Mouse (Mus musculus) kidney, embryonic 14.5 days (tissue): ENCODE measurements around the gene Gas7. TPM values are rescaled to one million over a fixed set of nuclear protein-coding genes. Genes with fewer than 3 reads are reported as not detected.

Experiments
- ATAC-seq: fragments of 200-750 bp; cut with Nextera tagmentation; 2 replicates; pipeline ENCODE4 v1.8.0; 2017; ENCODE audit warnings: moderate number of reproducible peaks, mild to moderate bottlenecking, moderate TSS enrichment, moderate library complexity; ENCODE audit not compliant: low FRiP score, low TSS enrichment
- H3K27ac ChIP-seq: fragments of 300-500 bp; sonication (generic); 2 replicates; pipeline ENCODE4 v1.5.1; 2014; ENCODE audit warnings: low read depth, mild to moderate bottlenecking, low read length, moderate library complexity, mixed read lengths
- H3K27me3 ChIP-seq: fragments of 300-500 bp; sonication (generic); 2 replicates; pipeline ENCODE4 v1.6.1; 2014; ENCODE audit warnings: mild to moderate bottlenecking, low read length; ENCODE audit not compliant: control insufficient read depth, insufficient read depth
- H3K36me3 ChIP-seq: fragments of 300-500 bp; sonication (generic); 2 replicates; pipeline ENCODE4 v1.6.1; 2014; ENCODE audit warnings: low read length, mixed read lengths; ENCODE audit not compliant: control insufficient read depth, insufficient read depth
- H3K4me1 ChIP-seq: fragments of 300-500 bp; sonication (generic); 2 replicates; pipeline ENCODE4 v1.6.1; 2014; ENCODE audit warnings: low read length, mixed read lengths; ENCODE audit not compliant: control insufficient read depth, insufficient read depth
- H3K4me2 ChIP-seq: fragments of 300-500 bp; sonication (generic); replicated peaks from 2 replicates; pipeline ENCODE4 v1.6.1; 2014; ENCODE audit warnings: low read depth, mild to moderate bottlenecking, low read length
- H3K4me3 ChIP-seq: fragments of 300-500 bp; sonication (generic); 2 replicates; pipeline ENCODE4 v1.5.1; 2014; ENCODE audit warnings: mild to moderate bottlenecking, low read length
- H3K9ac ChIP-seq: fragments of 300-500 bp; sonication (generic); 2 replicates; pipeline ENCODE4 v1.6.1; 2014; ENCODE audit warnings: low read depth, mild to moderate bottlenecking, low read length, moderate library complexity
- H3K9me3 ChIP-seq: fragments of 300-500 bp; sonication (generic); 2 replicates; pipeline ENCODE4 v1.6.1; 2016; ENCODE audit warnings: low read length; ENCODE audit not compliant: control insufficient read depth
- WGBS: fragments of 180-500 bp; shearing (Covaris S2); extraction: QIAGEN DNeasy Blood & Tissue Kit; methylation state at CpG from one replicate; pipeline ENCODE4 v1.1.7; 2014; 5-methylcytosine and 5-hydroxymethylcytosine counted together
- polyA plus RNA-seq: library from polyadenylated mRNA; unstranded; fragments of >200 nt; fragmentation: Nextera tagmentation; extraction: Ambion mirVana; gene quantifications from 2 replicates; pipeline ENCODE4 v1.2.1, GENCODE M21; 2014

The Gas7 gene
- polyA plus RNA-seq, 1 experiment from 2014 or later = 8.3 TPM

DNA sequence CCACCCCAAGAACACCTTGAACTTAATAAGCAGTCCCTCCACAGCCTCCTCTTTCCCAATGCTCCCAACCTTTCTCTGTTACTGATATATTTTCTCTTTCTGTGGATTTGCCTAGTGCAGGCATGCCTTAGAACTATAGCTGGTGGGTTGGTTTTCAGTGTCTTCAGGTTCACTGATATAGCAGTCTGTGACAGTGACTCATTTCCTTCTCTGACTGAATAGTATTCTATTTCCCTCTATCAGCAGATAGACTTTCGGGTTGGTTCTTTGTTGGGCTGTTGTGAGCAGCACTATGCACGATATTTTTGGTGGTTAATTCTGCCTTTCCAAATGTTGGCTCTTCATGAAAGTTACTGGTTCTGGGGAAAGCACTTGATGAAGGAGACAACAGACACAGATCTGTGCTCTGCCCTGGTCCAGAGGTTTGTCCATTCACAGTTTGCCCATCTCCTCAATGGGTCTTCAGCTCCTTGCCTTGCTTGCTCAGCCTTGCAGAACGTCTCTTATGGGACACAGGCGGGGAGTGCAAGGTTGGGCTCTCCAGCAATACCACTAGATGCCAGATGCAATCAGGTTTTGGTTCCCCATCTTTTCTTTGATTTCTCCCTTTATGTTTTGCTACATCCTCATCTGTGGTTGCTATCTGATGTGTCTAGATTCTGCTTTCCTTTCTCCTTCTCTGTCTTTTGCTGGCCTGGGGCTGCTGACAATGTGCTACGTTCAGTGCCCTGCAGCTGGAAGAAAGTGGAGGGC lies 25.1 kb downstream of the Gas7 start:
- Histone ChIP-seq H3K9me3 (no peaks in the 10 kb centered on the region), H3K27me3 (no peaks in the 10 kb centered on the region), H3K4me1 (no peaks in the 10 kb centered on the region), H3K4me3 (no peak overlapping the region), H3K4me2 (no peak overlapping the region), H3K36me3 (no peaks in the 10 kb centered on the region), H3K27ac (no peak overlapping the region), H3K9ac (no peak overlapping the region)
- WGBS = 80% methylated on average over 5 of the region's 5 CpGs
- no peak for ATAC-seq

DNA sequence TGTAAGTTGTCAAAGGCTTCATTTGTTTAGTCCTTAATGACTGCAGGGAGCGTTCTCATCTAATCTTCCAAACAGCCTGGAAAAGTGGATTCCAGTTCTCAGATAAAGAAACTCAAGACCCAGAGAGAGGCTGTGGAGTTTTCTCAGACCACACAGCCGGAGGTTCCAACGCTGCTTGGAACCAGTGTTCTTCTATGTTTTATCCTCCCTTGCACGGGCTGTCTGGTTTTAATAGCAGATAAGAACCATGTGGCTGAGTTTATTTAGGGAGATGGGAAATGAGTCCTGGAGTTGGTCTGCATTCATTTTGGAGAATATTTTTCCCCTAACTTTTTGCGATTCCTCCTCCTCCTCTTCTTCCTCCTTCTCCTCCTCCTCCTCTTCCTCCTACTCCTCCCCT lies 26.5 kb downstream of the Gas7 start:
- Histone ChIP-seq H3K36me3 (no peaks in the 10 kb centered on the region), H3K4me2 (no peak overlapping the region), H3K4me3 (no peak overlapping the region), H3K27me3 (no peaks in the 10 kb centered on the region), H3K9ac (no peak overlapping the region), H3K27ac (no peak overlapping the region), H3K4me1 (no peaks in the 10 kb centered on the region), H3K9me3 (no peaks in the 10 kb centered on the region)
- ATAC-seq = no peak
- WGBS = 47% methylated on average over 5 of the region's 5 CpGs

DNA sequence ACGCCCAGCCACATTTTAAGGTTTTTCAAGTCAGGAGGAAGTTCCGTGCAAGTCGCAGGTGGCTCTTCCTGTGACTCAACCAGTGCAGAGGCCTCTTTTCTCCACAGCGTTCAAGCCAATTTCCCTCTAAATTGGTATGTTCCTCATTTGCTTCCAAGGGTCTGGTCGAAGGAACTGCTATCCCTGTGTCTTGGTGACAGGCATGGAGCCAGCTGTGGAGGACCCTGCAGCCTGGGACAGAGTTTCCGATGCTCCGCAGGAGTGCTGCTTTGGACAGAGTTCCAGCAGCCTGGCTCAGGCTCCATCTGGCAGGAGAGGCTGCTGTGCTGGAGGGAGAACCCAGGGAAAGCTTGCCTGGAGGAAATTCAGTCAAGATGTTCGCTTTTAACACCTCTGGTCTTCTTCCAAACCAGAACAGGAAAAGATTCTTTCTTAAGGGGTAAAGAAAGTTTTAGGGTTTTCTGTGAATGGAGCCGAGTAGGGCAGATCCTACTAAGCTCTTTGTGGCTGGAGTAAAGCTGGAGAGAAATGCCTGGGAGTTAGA lies 27.1 kb downstream of the Gas7 start:
- Histone ChIP-seq H3K4me1 (no peaks in the 10 kb centered on the region), H3K4me3 (no peak overlapping the region), H3K27ac (no peak overlapping the region), H3K9ac (no peak overlapping the region), H3K27me3 (no peaks in the 10 kb centered on the region), H3K9me3 (no peaks in the 10 kb centered on the region), H3K36me3 (no peaks in the 10 kb centered on the region), H3K4me2 (no peak overlapping the region)
- 65% methylated on average over 9 of the region's 9 CpGs for WGBS
- ATAC-seq = no peak

GRCm38 (mm10) chr11:67488156-67488555 lies 32.9 kb downstream of the Gas7 start:
- 83% methylated on average over 12 of the region's 12 CpGs for WGBS
- Histone ChIP-seq H3K9ac (no peak overlapping the region), H3K4me2 (no peak overlapping the region), H3K27me3 (no peaks in the 10 kb centered on the region), H3K4me1 (no peaks in the 10 kb centered on the region), H3K9me3 (no peaks in the 10 kb centered on the region), H3K36me3 (no peaks in the 10 kb centered on the region), H3K4me3 (no peak overlapping the region), H3K27ac (no peak overlapping the region)
- no peak for ATAC-seq

DNA sequence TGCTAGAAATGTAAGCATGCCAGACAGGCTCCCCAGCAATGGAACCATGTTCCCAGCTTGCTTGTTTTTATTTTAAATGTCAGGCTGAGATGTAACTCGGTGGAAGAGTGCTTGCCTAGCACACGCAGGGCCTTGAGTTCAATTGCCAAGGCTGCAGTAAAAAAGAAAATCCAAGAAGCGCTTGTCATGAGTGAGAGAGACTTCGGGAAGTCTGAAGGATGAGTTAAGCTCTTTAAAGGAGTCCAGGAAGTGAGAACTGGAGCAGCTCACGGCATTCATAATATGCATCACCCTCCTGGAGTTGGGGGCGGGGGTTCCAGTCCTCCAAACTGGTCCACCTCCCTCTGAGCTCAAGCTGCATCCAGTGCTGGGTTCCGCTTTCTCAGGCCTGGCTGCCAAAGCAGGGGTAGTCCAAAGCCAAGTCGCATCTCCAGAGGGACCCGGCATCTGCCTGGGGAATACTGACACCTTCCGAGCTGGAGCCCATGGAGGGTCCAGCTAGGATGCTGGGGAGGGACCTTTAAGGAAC lies 34.5 kb downstream of the Gas7 start:
- Histone ChIP-seq H3K9ac (no peak overlapping the region), H3K9me3 (no peaks in the 10 kb centered on the region), H3K27me3 (no peaks in the 10 kb centered on the region), H3K4me1 (peaks cover 5% of the 10 kb centered on the region; the same call in 1 of the 2 replicates), H3K4me3 (no peak overlapping the region), H3K27ac (no peak overlapping the region), H3K36me3 (no peaks in the 10 kb centered on the region), H3K4me2 (no peak overlapping the region)
- 76% methylated on average over 10 of the region's 10 CpGs for WGBS
- ATAC-seq = no peak

DNA sequence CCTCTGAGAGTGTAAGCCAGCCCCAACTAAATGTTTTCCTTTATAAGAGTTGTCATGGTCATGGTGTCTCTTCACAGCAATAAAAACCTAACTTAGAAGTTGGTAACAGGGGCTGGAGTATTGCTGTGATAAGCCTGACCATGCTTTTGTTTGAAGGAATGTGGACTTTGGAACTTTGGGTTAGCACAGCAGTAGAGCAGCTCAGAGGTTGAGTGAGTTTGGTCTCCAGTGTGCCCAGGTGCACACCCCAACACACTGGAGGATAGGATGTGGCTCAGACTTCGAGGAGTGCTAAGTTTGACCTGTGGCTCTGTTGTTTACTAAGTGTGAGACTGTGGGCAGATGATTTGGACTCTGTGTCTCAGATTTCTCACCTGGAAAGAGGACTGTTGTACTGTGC lies 41.6 kb downstream of the Gas7 start:
- 52% methylated on average over 1 of the region's 1 CpGs for WGBS
- ATAC-seq = no peak
- no peak overlapping the region for H3K9ac ChIP-seq
- no peak overlapping the region for H3K4me2 ChIP-seq
- H3K4me3 ChIP-seq = no peak overlapping the region
- H3K4me1 ChIP-seq = peaks cover 5% of the 10 kb centered on the region; the same call in 1 of the 2 replicates
- no peaks in the 10 kb centered on the region for H3K9me3 ChIP-seq
- H3K27ac ChIP-seq = no peak overlapping the region
- H3K27me3 ChIP-seq = no peaks in the 10 kb centered on the region
- H3K36me3 ChIP-seq = no peaks in the 10 kb centered on the region

- WGBS = 92% methylated on average over 2 of the region's 2 CpGs
- Histone ChIP-seq H3K4me1 (no peaks in the 10 kb centered on the region), H3K9me3 (no peaks in the 10 kb centered on the region), H3K4me3 (no peak overlapping the region), H3K27me3 (no peaks in the 10 kb centered on the region), H3K9ac (no peak overlapping the region), H3K36me3 (no peaks in the 10 kb centered on the region), H3K27ac (no peak overlapping the region), H3K4me2 (no peak overlapping the region)
- no peak for ATAC-seq
Measured at GRCm38 (mm10) chr11:67500115-67500514, 44.9 kb downstream of the Gas7 start.

- H3K4me2 ChIP-seq = no peak overlapping the region
- no peak overlapping the region for H3K9ac ChIP-seq
- H3K36me3 ChIP-seq = no peaks in the 10 kb centered on the region
- H3K27ac ChIP-seq = no peak overlapping the region
- no peaks in the 10 kb centered on the region for H3K27me3 ChIP-seq
- H3K4me3 ChIP-seq = no peak overlapping the region
- H3K9me3 ChIP-seq = no peaks in the 10 kb centered on the region
- 75% methylated on average over 7 of the region's 7 CpGs for WGBS
- H3K4me1 ChIP-seq = no peaks in the 10 kb centered on the region
- ATAC-seq = no peak
Measured at GRCm38 (mm10) chr11:67501468-67502244, 46.4 kb downstream of the Gas7 start.
